Mouse (Mus musculus): ENCODE results near the gene Cmtm5.

DNA sequence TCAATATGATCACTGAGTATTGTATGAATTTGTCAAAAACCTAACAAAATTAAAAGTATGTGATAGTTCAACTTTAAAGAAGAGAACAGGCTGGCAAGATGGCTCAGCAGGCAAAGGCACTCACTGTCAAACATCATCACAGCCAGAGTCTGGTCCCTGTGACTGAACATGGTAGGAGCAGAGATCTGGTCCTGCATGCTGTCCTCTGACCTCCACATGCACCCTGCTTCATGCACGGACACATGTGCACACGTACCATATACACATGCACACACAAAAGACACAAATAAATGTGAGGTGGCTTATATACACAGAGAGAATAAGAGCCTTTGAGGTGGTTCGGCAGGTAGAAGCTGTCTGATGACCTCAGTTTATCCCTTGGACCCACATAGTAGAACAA is 19.4 kb downstream of the Cmtm5 start:
- TF ChIP-seq TAL1 (IDR thresholded peaks at IDR 0.05; ENCODE audit: low read length), result no peak
- no peak for TF ChIP-seq GATA1 (IDR thresholded peaks at IDR 0.05; ENCODE audit: low read length)

Data from erythroblast, embryonic 14.5 days (primary cell).